Mouse (Mus musculus): ENCODE data around the gene Ddx27.

- TF ChIP-seq EP300 (optimal IDR thresholded peaks at IDR 0.05) = no peak
- no peak for TF ChIP-seq CTCF (IDR thresholded peaks at IDR 0.05; ENCODE audit: low read depth)
Measured at GRCm38 (mm10) chr2:167066031-167066430, 51.0 kb downstream of the Ddx27 start.

Measured in stomach, postnatal 0 days (tissue).